Comparison of ENCODE assay signal across 15 mouse cellular contexts in genomic region chr12:100062584-100062983, GRCm38 (mm10).
"Had no signal": no experiment of that assay in that cellular context is flagged by ENCODE, and none has a peak within 500 bp of the region (broad histone marks: within the 10 kb centered on the region; RNA-seq: fewer than 3 reads in every experiment).

No protein-coding gene starts in this region.

- H3K27me3 ChIP-seq: liver, embryonic 15.5 days; midbrain, embryonic 12.5 days; neural tube, embryonic 13.5 days; stomach, embryonic 15.5 days had no signal

- H3K4me3 ChIP-seq: left cerebral cortex, adult 2 months; limb, embryonic 10.5 days; liver, embryonic 15.5 days; midbrain, embryonic 12.5 days; neural tube, embryonic 13.5 days; stomach, embryonic 15.5 days had no signal

- H3K27ac ChIP-seq: kidney, postnatal 0 days; left cerebral cortex, adult 2 months; limb, embryonic 10.5 days; liver, embryonic 15.5 days; midbrain, embryonic 12.5 days; neural tube, embryonic 13.5 days; stomach, embryonic 15.5 days had no signal

- H3K4me2 ChIP-seq: liver, embryonic 11.5 days; liver, embryonic 15.5 days; midbrain, embryonic 12.5 days; neural tube, embryonic 13.5 days; stomach, embryonic 15.5 days had no signal

- H3K9me3 ChIP-seq: limb, embryonic 10.5 days; liver, embryonic 15.5 days; midbrain, embryonic 12.5 days; neural tube, embryonic 13.5 days; stomach, embryonic 15.5 days had no signal

- H3K36me3 ChIP-seq: limb, embryonic 10.5 days; liver, embryonic 15.5 days; midbrain, embryonic 12.5 days; neural tube, embryonic 13.5 days; stomach, embryonic 15.5 days had no signal

- H3K4me1 ChIP-seq: limb, embryonic 10.5 days; liver, embryonic 15.5 days; midbrain, embryonic 12.5 days; neural tube, embryonic 13.5 days; stomach, embryonic 15.5 days had no signal

- ATAC-seq: midbrain, embryonic 16.5 days had no signal

- DNase-seq: kidney, adult 11 months; kidney, adult 9 months; kidney, postnatal 36 days; retina, postnatal 1 day; right cerebral cortex, postnatal 14 days; thymus, postnatal 4 days had no signal

- H3K9ac ChIP-seq: liver, embryonic 15.5 days; midbrain, embryonic 12.5 days; neural tube, embryonic 13.5 days; stomach, embryonic 15.5 days had no signal
